ENCODE assay signal across 10 mouse cellular contexts in the genomic region with DNA sequence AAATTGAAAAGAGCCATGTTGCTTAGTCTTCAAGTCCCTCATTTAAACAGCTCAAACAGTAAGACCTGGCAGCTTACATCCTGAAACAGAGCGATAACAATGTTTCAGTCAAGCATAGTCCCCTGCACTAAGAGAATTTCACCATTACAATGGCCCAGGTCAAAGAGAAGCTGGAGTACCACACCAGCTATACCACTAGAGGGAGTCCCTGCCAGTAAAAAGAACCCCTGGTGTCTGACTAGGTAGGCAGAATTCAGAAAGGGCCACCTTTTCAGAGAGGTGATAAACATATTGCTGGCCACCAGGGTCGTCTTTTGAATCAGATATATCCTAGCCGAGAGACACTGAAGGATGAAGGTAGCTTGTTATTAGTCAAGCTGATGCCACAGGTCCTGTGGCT. TPM values are rescaled to one million over a fixed set of nuclear protein-coding genes. Genes with fewer than 3 reads are reported as not detected.
DNase-seq lines count a peak whose midpoint lies in the region; ATAC-seq and TF ChIP-seq lines count a peak whose summit lies in the region.
"Had no signal": no experiment of that assay in that cellular context is flagged by ENCODE, and none has a peak within 500 bp of the region (broad histone marks: within the 10 kb centered on the region; RNA-seq: fewer than 3 reads in every experiment).

No protein-coding gene starts in this region.

- no peak; the same call in 1 of the 2 replicates for ATAC-seq in kidney, embryonic 15.5 days (replicated peaks; ENCODE audit: low FRiP score)
- ATAC-seq in G1E (ENCODE audit: extremely low read depth, insufficient number of reproducible peaks, low FRiP score, poor library complexity, severe bottlenecking): peak; percentile 68
- ATAC-seq in hindbrain, postnatal 0 days: peak; percentile 85
- peak; percentile 37; the same call in 1 of the 2 replicates for ATAC-seq in liver, embryonic 16.5 days (ENCODE audit: low read depth)

- H3K27me3 ChIP-seq in kidney, embryonic 15.5 days: no peaks in the 10 kb centered on the region
- no peaks in the 10 kb centered on the region for H3K27me3 ChIP-seq in G1E (ENCODE audit: insufficient read depth, low read length)
- H3K27me3 ChIP-seq in hindbrain, postnatal 0 days (ENCODE audit: insufficient read depth, low read length): no peaks in the 10 kb centered on the region
- H3K27me3 ChIP-seq in liver, embryonic 16.5 days (ENCODE audit: control insufficient read depth, insufficient read depth, low read depth, low read length): no peaks in the 10 kb centered on the region
- H3K27me3 ChIP-seq: embryonic facial prominence, embryonic 15.5 days had no signal

- no peak overlapping the region for H3K4me2 ChIP-seq in kidney, embryonic 15.5 days
- H3K4me2 ChIP-seq in hindbrain, postnatal 0 days (ENCODE audit: low read depth, low read length): no peak overlapping the region
- no peak overlapping the region for H3K4me2 ChIP-seq in liver, embryonic 16.5 days (ENCODE audit: low read depth, low read length)
- H3K4me2 ChIP-seq: embryonic facial prominence, embryonic 15.5 days had no signal

- H3K27ac ChIP-seq in kidney, embryonic 15.5 days: no peak overlapping the region
- H3K27ac ChIP-seq in hindbrain, postnatal 0 days: no peak overlapping the region
- H3K27ac ChIP-seq in liver, embryonic 16.5 days (ENCODE audit: low read length): no peak overlapping the region
- H3K27ac ChIP-seq: embryonic facial prominence, embryonic 15.5 days; macrophage had no signal

- no peak overlapping the region for H3K4me3 ChIP-seq in kidney, embryonic 15.5 days (replicated peaks)
- no peak overlapping the region for H3K4me3 ChIP-seq in G1E (ENCODE audit: low read depth, low read length)
- no peak overlapping the region for H3K4me3 ChIP-seq in hindbrain, postnatal 0 days (ENCODE audit: low read length)
- no peak overlapping the region for H3K4me3 ChIP-seq in liver, embryonic 16.5 days (ENCODE audit: low read depth, low read length)
- H3K4me3 ChIP-seq: embryonic facial prominence, embryonic 15.5 days had no signal

- peaks cover 83% of the 10 kb centered on the region for H3K36me3 ChIP-seq in kidney, embryonic 15.5 days
- H3K36me3 ChIP-seq in G1E (replicated peaks): peaks cover 90% of the 10 kb centered on the region
- H3K36me3 ChIP-seq in hindbrain, postnatal 0 days (ENCODE audit: insufficient read depth, low read length): peaks cover 50% of the 10 kb centered on the region
- peaks cover 17% of the 10 kb centered on the region for H3K36me3 ChIP-seq in liver, embryonic 16.5 days (ENCODE audit: control insufficient read depth, insufficient read depth)

- H3K9ac ChIP-seq in kidney, embryonic 15.5 days: no peak overlapping the region
- no peak overlapping the region for H3K9ac ChIP-seq in hindbrain, postnatal 0 days (replicated peaks; ENCODE audit: low read length)
- H3K9ac ChIP-seq in liver, embryonic 16.5 days (ENCODE audit: low read depth, low read length): no peak overlapping the region
- H3K9ac ChIP-seq: embryonic facial prominence, embryonic 15.5 days had no signal

- peak; percentile 17 for DNase-seq in kidney, adult 11 months
- DNase-seq in G1E (ENCODE audit: low spot score): peak; percentile 10
- peak; percentile 55 to 64 for DNase-seq in cerebellum, postnatal 14 days
- DNase-seq in hindbrain, postnatal 0 days (ENCODE audit: low spot score): peak; percentile 74
- peak; percentile 77 for DNase-seq in retina, embryonic 14.5 days (ENCODE audit: low spot score)
- DNase-seq in ovary, postnatal 36 days (ENCODE audit: low spot score): no peak

- no peaks in the 10 kb centered on the region for H3K4me1 ChIP-seq in kidney, embryonic 15.5 days
- H3K4me1 ChIP-seq in G1E (ENCODE audit: insufficient read depth, low read depth, low read length): peaks cover 2% of the 10 kb centered on the region; the same call in 1 of the 2 replicates
- no peaks in the 10 kb centered on the region for H3K4me1 ChIP-seq in hindbrain, postnatal 0 days (ENCODE audit: insufficient read depth, low read length)
- no peaks in the 10 kb centered on the region for H3K4me1 ChIP-seq in liver, embryonic 16.5 days (ENCODE audit: control insufficient read depth, low read depth, low read length)
- H3K4me1 ChIP-seq: embryonic facial prominence, embryonic 15.5 days had no signal

- TF ChIP-seq CTCF in G1E (IDR thresholded peaks at IDR 0.05; ENCODE audit: low read depth, low read length): no peak
- peak; percentile 77 for TF ChIP-seq CTCF in hindbrain, postnatal 0 days (IDR thresholded peaks at IDR 0.05; ENCODE audit: low read depth)

- H3K9me3 ChIP-seq in kidney, embryonic 15.5 days (replicated peaks): no peaks in the 10 kb centered on the region
- no peaks in the 10 kb centered on the region for H3K9me3 ChIP-seq in G1E (replicated peaks)
- H3K9me3 ChIP-seq in hindbrain, postnatal 0 days (ENCODE audit: low read length): no peaks in the 10 kb centered on the region
- no peaks in the 10 kb centered on the region for H3K9me3 ChIP-seq in liver, embryonic 16.5 days (replicated peaks; ENCODE audit: control insufficient read depth, low read length)
- H3K9me3 ChIP-seq: embryonic facial prominence, embryonic 15.5 days had no signal

- WGBS in kidney, embryonic 15.5 days: 45% methylated on average over 3 of the region's 3 CpGs
- 50% methylated on average over 3 of the region's 3 CpGs for WGBS in hindbrain, postnatal 0 days
- WGBS in liver, embryonic 16.5 days (ENCODE audit: insufficient replicate concordance): 42% methylated on average over 3 of the region's 3 CpGs

RNA-seq across cellular contexts. Expression of a gene that starts 9.0 kb away (rescaled TPM):
- polyA plus RNA-seq in kidney, embryonic 15.5 days (2015; fragmentation: Nextera tagmentation; extraction: Ambion mirVana): 308 and 323 TPM in 2 replicates
- total RNA-seq in G1E (2014; fragmentation: Nextera tagmentation) (126 and 132 TPM in 2 replicates), G1E (2017) (219 and 260 TPM in 2 replicates)
- 45.0 and 58.9 TPM in 2 replicates for polyA plus RNA-seq in G1E (2012)
- total RNA-seq in hindbrain, postnatal 0 days (2014; rRNA removed): 84.2 and 91.5 TPM in 2 replicates
- 219 and 228 TPM in 2 replicates for polyA plus RNA-seq in hindbrain, postnatal 0 days (2015; fragmentation: Nextera tagmentation; extraction: Ambion mirVana)
- polyA plus RNA-seq in liver, embryonic 16.5 days (2015; fragmentation: Nextera tagmentation; extraction: Ambion mirVana): 160 and 161 TPM in 2 replicates

RNA-seq across cellular contexts. Expression of a gene that starts 9.1 kb away (rescaled TPM):
- polyA plus RNA-seq in kidney, embryonic 15.5 days (2015; fragmentation: Nextera tagmentation; extraction: Ambion mirVana): 60.7 and 61.7 TPM in 2 replicates
- total RNA-seq in G1E (2014; fragmentation: Nextera tagmentation) (81.4 and 83.9 TPM in 2 replicates), G1E (2017) (43.6 and 60.4 TPM in 2 replicates)
- polyA plus RNA-seq in G1E (2012): 0.54 and 0.65 TPM in 2 replicates
- 15.2 and 15.6 TPM in 2 replicates for total RNA-seq in hindbrain, postnatal 0 days (2014; rRNA removed)
- 41.0 and 47.3 TPM in 2 replicates for polyA plus RNA-seq in hindbrain, postnatal 0 days (2015; fragmentation: Nextera tagmentation; extraction: Ambion mirVana)
- 17.7 and 19.0 TPM in 2 replicates for polyA plus RNA-seq in liver, embryonic 16.5 days (2015; fragmentation: Nextera tagmentation; extraction: Ambion mirVana)

RNA-seq across cellular contexts. Expression of a gene that starts 22.8 kb away (rescaled TPM):
- polyA plus RNA-seq in kidney, embryonic 15.5 days (2015; fragmentation: Nextera tagmentation; extraction: Ambion mirVana): not detected in 2 replicates
- total RNA-seq in G1E (2014; fragmentation: Nextera tagmentation) (not detected in 2 replicates), G1E (2017) (0.17 TPM in 1 of 2 replicates, not detected in the other)
- polyA plus RNA-seq in G1E (2012): not detected in 2 replicates
- total RNA-seq in hindbrain, postnatal 0 days (2014; rRNA removed): 0.10 and 0.18 TPM in 2 replicates
- polyA plus RNA-seq in hindbrain, postnatal 0 days (2015; fragmentation: Nextera tagmentation; extraction: Ambion mirVana): not detected in 2 replicates
- not detected in 2 replicates for polyA plus RNA-seq in liver, embryonic 16.5 days (2015; fragmentation: Nextera tagmentation; extraction: Ambion mirVana)
- polyA plus RNA-seq: embryonic facial prominence, embryonic 15.5 days had no signal

RNA-seq across cellular contexts. Expression of a gene that starts 23.7 kb away (rescaled TPM):
- polyA plus RNA-seq in kidney, embryonic 15.5 days (2015; fragmentation: Nextera tagmentation; extraction: Ambion mirVana): 155 and 157 TPM in 2 replicates
- total RNA-seq in G1E (2014; fragmentation: Nextera tagmentation) (43.5 and 49.6 TPM in 2 replicates), G1E (2017) (169 and 170 TPM in 2 replicates)
- 40.7 and 46.1 TPM in 2 replicates for polyA plus RNA-seq in G1E (2012)
- 96.1 and 129 TPM in 2 replicates for total RNA-seq in hindbrain, postnatal 0 days (2014; rRNA removed)
- 141 and 147 TPM in 2 replicates for polyA plus RNA-seq in hindbrain, postnatal 0 days (2015; fragmentation: Nextera tagmentation; extraction: Ambion mirVana)
- 58.9 and 65.4 TPM in 2 replicates for polyA plus RNA-seq in liver, embryonic 16.5 days (2015; fragmentation: Nextera tagmentation; extraction: Ambion mirVana)

RNA-seq across cellular contexts. Expression of a gene that starts 48.9 kb away (rescaled TPM):
- polyA plus RNA-seq in kidney, embryonic 15.5 days (2015; fragmentation: Nextera tagmentation; extraction: Ambion mirVana): 0.45 and 0.52 TPM in 2 replicates
- total RNA-seq in G1E (2014; fragmentation: Nextera tagmentation) (not detected in 2 replicates), G1E (2017) (0.11 and 0.17 TPM in 2 replicates)
- not detected in 2 replicates for polyA plus RNA-seq in G1E (2012)
- 0.99 and 3.3 TPM in 2 replicates for total RNA-seq in hindbrain, postnatal 0 days (2014; rRNA removed)
- polyA plus RNA-seq in hindbrain, postnatal 0 days (2015; fragmentation: Nextera tagmentation; extraction: Ambion mirVana): 0.45 and 0.54 TPM in 2 replicates
- polyA plus RNA-seq in liver, embryonic 16.5 days (2015; fragmentation: Nextera tagmentation; extraction: Ambion mirVana): 0.08 and 0.11 TPM in 2 replicates

Comparison
In these comparisons a context has a peak if more than half of its experiments do, and no peak if none do; other contexts are left out.
1. RNA of a gene that starts 9.1 kb away (polyA plus RNA-seq): 60.7 to 61.7 TPM in kidney, embryonic 15.5 days, 41.0 to 47.3 TPM in hindbrain, postnatal 0 days and 17.7 to 19.0 TPM in liver, embryonic 16.5 days; 0.54 to 0.65 TPM in G1E; every median in the first group is over 10 times any median in the second.